Mouse (Mus musculus) frontal cortex, postnatal 10 days (tissue): ENCODE data around the gene Hes6.

Experiments
- DNase-seq, 2 experiments: peaks; one replicate each; pipeline ENCODE4 v3.0.0; 2022; ENCODE audit warnings: low spot score in 2 of 2, mixed read lengths in 1 of 2

Gene Hes6

DNA sequence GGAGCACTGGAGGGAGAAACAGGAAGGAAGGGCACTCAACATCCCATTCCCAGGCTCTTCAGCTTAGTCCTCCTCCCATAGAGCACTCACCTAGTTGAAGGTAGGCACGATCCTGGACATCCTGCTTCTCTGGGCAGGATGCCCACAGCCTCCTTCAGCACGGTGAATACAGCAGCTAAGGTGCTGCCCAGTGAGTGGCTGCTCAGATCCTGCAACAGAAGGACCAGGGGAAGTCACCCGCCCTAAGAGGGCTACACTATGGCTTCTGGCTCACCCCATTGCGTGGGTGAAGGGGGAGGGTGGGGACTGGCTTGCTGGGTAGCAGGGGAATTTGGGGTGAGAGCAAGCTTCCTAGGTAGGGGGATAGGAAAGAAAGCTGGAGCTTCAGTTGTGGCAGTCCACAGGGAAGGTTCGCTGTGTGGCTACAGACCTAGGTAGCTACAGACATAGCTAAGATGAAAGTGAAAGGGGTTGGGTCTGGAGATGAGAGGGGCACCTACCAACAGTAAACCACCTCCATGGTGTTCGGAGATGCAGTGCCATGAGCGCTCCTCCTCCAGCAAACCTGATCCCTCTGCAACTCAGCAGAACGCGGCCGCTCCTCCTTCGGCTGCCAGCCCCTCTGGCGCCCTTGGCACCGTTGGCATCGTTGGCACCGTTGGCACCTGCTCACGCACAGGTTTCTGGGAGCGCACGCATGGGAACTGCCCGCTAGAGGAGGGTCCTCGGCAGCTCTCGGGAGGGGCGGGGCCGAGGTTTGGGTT is 8.2 kb downstream of the Hes6 start:
- no peak for DNase-seq

DNA sequence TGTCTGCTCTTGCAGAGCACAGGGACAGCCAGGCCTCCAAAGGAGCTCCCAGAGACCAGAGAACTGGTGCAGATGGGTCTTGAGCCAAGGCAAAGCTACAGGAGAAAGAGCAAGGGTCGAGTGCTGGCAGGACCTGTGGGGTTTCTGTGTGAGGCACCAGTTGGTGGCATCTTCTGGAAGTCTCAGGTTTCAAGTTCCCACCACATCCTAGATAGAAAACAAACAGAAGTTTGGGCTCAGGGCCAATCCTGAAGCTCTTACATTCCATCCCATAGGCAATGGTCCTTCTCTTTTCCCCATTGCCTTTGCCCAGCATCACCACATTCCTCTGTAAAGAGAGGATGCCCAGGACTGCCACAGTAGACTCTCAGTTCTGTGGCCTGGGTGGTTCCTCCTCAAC is 8.9 kb downstream of the Hes6 start:
- no peak for DNase-seq

DNA sequence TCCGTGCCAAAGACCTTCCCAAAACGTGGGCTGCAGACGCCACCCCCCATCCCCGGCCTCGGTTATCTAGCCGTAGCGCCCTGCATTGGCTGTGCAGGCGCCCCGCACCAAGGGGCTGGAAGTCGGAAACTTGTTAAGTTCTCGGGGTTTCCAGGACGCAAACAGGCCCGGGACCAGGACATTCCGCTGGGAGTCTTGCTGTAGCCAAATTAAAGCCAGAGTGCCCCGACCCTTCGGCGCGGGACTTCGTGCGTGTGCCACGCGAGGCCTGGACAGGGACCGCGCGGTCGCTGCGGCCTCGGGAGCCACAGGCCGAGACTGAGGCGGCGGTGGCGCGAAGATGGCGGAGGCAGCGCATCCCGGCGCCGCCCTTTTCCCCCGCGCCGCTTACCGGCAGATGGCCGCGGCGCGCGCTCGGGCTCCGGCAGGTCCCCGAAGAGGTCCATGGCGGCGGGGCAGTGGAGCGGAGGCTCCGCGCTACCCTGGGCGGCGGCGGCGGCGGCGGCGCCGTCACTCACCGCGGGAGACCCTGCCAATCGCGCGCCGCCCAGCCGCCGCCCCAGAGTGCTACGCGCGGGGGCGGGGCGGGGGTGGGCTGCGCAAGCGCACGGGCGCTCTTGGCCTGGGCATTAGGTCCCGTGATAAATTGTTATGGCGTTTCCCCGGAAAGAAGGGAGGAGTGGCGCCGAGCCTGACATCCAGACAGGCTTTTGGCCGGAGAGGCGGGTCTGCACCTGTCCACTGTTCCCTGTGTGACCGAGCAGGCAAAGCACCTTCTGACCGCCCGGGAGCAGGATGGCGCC is 15.4 kb downstream of the Hes6 start, which contains the start of gene Ilkap:
Gene Ilkap, minus strand, starts transcription at position 556 of the 803 bp plus-strand sequence.
- DNase-seq: peak; percentile 70 to 77

DNA sequence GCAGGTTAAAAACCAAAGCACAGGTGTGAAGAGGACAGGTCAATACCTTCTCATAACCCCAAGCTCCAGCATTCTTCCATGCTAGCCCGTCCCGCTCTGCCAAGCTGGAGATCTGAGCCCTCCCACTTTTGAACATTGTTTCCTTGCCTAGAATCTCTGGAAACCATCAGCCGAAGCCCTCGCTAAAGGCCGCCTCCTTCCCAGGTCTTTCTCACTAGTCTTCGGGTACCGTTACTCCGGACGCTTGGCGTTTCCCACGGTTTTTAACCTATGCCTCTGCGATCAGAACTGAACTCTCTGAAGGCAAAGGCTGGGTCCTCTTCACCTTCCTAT is 15.9 kb downstream of the Hes6 start:
- no peak for DNase-seq

DNA sequence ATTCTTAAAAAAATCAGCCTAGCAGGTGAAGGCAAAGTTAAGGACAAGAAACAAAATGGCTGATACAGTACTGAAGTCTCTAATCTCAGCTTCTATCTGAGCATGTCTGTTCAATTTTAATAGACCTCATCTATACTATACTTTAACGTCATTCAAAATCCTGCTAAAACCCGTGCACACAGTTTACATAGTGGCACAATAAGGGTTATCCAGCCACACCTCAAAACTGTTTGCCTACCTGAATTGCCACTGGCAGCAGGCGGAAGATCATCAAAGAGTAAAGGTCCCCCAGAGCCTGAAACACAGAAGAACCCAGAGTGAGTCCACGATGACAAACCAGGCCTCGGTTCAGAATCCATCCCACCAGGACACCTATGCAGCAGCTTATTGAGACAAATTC is 23.5 kb downstream of the Hes6 start:
- no peak for DNase-seq

DNA sequence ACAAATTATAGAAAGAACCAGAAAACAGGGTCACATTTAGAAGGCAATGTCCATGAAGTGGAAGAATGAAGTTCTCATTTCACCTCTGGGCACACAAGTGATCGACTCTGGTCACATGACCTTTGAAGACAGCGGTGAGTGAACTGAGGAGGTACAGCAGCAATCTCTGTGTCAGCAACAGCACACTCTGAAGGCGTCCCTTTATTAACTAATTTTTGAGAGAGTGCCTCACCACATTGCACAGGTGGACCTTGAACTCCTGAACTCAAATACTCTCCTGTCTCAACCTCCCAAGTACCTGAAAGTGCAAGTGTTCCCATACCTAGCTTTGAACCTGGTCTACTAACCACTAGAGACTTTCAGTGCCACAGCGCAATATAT is 32.8 kb downstream of the Hes6 start:
- DNase-seq: no peak

DNA sequence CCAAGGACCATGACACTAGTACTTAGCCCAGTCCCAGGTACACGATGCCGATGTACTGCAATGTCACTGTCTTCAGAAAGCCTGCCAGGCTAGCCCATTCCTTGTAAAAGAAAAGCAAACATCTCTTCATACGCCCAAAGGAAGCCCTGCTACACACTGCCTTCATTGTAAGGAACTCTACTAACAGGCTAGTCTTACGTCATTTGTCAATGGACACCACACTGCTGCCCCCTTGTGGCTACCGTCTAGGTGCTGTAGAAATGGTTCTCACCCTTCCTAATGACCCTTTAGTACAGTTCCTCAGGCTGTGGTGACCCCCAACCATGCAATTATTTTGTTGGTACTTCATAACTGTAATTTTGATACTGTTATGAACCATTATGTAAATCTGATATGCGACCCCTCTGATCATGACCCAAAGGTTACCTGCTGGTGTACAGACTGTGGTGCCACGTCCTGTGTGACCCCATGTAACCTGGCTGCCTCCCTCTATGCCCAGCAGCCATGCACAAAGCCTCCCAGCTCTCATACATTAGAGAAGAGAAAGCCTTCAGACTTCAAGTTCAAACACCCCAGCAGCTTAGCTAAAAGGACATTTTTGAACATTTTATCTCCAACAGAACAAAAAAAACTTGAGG is 33.3 kb downstream of the Hes6 start:
- DNase-seq: peak; percentile 42 to 72

DNA sequence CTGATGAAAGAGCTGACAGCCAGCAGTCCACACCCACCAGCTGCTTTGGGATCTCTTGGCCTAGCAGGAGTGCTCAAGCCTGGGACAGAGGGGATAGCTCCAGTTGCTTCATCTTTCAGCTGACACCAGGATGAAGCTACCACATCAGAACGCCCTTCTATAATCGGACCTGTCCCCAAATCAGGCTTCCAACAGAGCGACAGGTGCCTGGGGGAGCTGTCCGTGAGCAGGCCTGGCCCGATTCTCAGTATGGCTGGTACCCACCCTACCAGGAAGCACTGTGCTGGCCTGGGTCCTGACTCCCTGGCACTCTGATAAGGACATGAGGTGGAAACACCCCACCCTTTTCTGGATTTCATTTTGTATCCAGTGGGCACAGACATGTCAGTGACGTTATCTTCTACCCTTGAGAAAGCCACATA is 40.4 kb downstream of the Hes6 start:
- DNase-seq: no peak

DNA sequence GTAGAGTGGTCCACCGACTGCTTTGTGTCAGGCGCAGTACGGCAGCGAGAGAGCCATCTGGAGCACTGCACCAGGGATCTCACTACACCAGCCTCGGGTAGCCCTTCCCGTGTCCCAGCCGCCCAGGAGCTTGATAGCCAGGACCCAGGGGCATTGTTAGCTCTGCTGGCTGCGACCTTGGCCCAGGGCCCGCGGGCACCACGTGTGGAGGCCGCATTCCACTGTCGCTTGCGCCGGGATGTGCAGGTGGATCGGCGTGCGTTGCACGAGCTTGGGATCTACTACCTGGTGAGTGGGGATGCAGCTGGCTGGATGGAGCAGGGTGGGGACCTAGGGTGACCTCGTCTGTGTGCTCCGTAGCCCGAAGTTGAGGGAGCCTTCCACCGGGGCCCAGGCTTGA is 43.8 kb downstream of the Hes6 start:
- DNase-seq: no peak

DNA sequence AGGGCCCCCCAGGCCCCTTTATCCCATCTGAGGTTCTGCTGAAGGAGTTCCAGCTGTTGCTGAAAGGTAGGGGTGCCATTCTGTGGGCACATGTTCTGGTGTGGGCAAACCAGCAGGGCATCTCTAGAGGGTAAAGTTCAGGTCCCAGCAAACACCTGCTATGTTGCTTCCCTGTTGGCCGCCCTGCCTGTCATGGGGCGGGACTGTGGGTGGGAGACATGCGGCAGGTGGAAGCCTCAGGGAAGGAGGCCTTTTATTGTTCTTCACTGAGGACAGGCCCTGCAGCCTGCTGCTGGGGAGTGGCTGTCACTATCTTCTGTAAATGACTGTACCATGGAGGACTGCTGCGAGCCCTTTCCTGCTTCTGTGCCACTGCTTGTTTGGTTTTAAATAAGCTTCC is 44.4 kb downstream of the Hes6 start:
- no peak for DNase-seq

DNA sequence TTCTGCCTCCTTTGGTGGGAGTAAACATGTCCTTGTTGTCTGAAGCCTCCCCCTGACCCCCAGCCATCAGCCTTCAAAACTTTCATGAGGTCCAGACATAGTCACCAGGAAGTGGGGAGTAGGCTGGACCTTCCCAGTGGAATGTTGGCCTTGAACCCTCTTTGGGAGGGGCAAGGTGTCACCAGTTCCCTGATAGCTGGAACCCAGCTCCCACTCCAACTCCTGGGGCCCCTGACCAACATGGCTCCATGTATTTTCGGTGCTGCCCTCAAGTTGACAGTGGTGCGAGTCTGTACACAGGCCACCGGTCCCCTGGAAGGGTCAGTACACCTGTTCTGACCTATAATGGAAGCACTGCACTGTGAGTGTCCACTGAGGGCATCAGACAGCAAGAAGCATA is 46.5 kb downstream of the Hes6 start:
- DNase-seq: no peak

DNA sequence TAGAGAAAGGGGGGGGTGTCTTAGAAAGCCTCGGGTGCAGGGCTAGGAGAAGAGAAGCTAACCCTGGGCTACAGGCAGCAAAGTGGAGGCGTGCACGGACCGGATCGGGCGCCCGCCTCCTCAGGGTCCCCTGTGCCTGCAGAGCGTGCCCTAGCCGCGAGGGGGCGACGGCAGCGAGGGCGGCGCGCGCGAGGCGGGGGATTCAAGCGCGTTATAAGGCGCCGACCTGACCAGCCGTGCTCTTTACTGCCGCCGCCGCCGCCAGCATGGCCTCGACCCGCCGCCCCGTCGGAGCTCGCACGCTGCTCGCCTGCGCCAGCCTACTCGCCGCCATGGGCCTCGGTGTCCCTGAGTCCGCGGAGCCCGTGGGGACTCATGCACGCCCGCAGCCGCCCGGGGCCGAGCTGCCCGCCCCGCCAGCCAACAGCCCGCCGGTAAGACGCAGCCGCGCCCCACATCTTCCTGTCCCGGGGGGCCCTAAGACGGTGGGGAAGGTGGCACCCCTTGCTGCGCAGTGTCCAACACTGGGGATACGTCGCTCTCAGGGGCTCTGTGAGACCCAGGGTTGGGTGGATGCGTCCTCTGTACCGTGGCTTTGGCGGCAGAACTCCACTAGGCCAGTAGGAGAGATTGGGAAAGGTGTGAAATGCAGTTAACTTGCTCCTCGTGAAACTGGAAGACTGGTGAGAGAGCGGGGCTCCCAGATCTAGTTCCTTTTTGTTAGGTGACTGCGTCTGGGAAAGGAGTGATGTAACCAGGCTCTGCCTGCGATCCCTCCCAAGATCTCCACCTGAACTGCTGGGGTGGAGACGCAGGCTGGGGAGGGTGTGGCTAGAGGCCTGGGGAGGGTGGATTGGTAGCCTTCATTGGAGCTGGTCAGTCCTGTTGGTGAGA is 47.4 kb downstream of the Hes6 start, which contains the start of gene Erfe:
Gene Erfe, plus strand, starts transcription at position 216 of the 894 bp plus-strand sequence.
- peak in 1 of 2 experiments; percentile 54 for DNase-seq

DNA sequence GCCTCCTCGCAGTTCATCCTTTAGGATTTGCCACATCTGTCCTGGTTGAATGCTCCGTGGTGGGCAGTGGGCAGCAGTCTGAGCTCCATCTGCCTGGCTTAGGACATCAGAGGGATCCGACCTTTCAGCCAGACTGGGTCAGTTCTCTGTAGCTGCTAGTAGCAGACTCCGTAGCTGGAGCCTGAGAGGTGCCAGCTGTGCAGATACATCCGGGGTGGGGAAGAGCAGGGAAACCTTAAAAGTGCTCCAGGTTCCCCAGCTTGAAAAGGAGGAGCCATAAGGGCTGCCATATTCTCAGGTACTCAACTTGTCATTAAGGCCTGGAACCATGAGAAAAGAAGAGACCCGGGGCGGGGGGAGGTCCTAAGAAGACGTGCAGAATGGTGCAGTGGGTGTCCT is 48.0 kb downstream of the Hes6 start:
- no peak for DNase-seq

DNA sequence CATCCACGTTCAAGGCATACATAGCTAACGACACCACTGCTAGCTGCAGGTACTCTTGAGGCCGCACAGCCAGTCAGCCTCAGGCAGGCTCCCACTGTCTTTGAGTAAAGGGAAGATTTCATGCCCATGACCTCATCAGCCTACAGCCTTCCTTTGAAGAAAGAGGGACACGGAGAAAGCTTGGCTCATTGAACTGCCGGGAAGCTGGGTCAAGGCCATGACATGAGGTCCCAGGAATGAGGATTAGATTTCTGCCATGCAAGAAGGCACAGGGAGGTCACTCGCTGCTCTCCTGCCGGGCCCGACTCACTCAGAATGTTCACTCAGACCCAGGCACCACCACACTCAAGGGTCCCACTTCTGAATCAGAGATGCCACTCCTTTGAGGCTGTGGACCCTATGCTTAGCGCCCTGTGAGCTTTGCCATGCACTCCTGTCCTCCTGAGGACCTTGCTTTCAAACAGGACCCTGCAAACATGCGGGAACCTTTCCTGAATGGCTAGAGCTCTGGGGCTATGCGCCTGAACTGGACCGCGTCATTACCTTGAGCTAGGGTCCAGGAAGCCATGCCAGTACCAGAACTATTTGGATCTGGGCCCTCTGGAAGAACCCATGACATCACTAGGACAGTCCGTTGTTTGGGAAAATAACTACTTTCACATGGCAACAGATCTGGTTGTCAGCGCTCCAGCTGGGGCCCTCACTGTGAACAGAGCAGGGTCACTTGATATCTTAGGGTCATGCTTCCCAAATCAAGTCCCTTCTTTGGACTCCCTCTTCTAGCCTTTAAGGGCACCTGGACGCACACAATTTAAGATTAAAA is 48.8 kb downstream of the Hes6 start:
- no peak for DNase-seq

DNA sequence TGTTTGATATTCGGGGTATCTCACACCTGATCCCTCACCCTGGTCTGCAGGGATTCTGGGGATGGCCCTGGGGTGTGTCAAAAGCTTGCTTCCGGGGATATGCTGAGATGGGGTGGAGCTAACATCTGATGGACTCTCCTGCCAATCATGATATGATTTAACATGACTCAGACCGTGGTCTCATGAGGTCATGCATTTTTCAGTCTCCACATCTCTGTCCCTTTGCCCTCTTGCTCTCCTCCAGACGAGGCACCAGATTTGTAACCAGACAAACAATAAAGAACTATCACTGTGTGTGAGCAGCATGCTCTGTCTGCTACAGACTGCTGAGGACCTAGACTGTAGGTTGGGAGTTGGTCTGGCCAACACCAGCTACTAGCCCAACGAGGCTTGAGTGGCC is 51.7 kb downstream of the Hes6 start:
- no peak for DNase-seq
